ENCODE assay signal across 1 mouse cellular context in the genomic region with DNA sequence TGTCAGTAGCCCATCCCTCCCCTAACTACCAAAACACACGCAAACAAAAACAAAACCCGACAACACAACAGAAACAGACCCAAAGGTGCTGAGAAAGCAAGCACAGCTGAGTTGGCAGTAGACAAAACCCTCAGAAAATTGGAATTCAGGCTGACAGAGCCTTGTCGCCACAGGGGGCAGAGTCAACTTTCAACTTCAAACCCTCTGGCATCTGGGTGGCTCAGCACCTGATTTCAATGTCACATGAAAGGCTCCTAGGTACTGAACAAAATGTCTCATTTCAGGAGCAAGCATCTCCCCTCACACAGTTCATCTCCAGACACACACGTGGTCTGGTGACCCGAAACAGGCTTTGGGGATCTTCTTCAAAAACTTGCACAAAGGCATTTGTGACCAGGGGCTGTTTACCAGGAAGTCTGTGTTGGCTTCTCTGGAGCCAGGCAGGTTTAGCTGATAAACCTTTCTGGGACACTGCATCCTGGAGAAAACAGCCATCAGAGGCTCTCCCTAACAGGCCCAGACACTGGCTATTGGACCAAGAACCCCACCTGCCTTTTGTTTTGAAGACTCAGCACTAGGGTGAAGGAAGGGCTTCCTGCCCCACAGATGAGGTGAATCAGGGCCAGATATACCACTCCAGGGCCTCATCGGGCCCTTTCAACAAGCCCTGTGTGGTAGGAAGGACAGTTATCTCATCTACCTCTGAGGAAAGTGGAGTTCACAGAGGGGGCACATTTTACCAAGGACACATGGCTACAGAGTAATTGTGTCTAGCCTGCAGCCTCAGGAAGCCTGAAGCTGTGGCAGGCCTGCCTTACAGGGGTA.
TF ChIP-seq lines count a peak whose summit lies in the region.

No protein-coding gene starts in this region.

TF ChIP-seq in CH12.LX, 34 proteins besides CTCF, POLR2A, EP300 and RAD21 (continued from another document):
- TF ChIP-seq POLR2AphosphoS2 (IDR thresholded peaks at IDR 0.05; ENCODE audit: low read depth, low read length) (no peak), ZKSCAN1 (IDR thresholded peaks at IDR 0.05; ENCODE audit: borderline replicate concordance, low read depth, low read length) (no peak), MAX (IDR thresholded peaks at IDR 0.05; ENCODE audit: low read length) (peak; percentile 73), NELFE (IDR thresholded peaks at IDR 0.05; ENCODE audit: low read depth, low read length) (no peak), MAZ (IDR thresholded peaks at IDR 0.05; ENCODE audit: low read depth, low read length) (peak; percentile 33; the same call in 1 of the 2 replicates), MYC (IDR thresholded peaks at IDR 0.05; ENCODE audit: low read depth, low read length) (0 out of 2 replicates have a peak, but pooled peaks have one; percentile 24), ZC3H11A (IDR thresholded peaks at IDR 0.05; ENCODE audit: low read depth, low read length) (no peak), MAFK (IDR thresholded peaks at IDR 0.05; ENCODE audit: insufficient replicate concordance, low read length) (no peak; the same call in 1 of the 2 replicates), SIN3A (IDR thresholded peaks at IDR 0.05; ENCODE audit: low read length) (0 out of 2 replicates have a peak, but pooled peaks have one; percentile 28), ELF1 (IDR thresholded peaks at IDR 0.05; ENCODE audit: low read depth, low read length) (no peak)
